Mouse (Mus musculus): ENCODE results near the gene Map3k11.

DNA sequence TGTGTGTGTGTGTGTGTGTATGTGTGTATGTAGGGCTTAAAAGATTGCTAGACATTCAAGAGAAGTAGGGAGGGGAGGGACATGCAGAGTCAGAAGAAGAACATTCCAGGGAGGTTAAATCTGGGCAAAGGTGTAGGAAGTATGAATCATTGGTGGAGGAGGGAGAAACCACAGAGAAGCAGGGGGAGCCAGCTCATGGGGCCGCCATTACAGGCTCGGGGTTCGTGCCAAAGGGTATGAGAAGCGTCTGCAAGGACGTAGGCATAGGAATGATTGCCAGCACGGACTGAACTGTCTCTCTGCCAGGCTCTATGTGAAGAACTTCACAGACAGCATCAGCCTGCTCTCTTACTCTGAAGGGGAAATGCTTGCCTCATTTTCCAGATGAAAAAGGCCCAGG is 60.9 kb downstream of the Map3k11 start:
- no peak for TF ChIP-seq GATA1 (IDR thresholded peaks at IDR 0.05; ENCODE audit: low read length)
- TF ChIP-seq TAL1 (IDR thresholded peaks at IDR 0.05; ENCODE audit: low read length) = no peak

Measured in erythroblast, embryonic 14.5 days (primary cell).